Mouse (Mus musculus): ENCODE data around the gene Eif4h. TPM values are rescaled to one million over a fixed set of nuclear protein-coding genes. Genes with fewer than 3 reads are reported as not detected.

Eif4h gene
- total and polyA plus RNA-seq, 2 experiments = 134 to 139 TPM

- H3K27ac ChIP-seq (replicated peaks; ENCODE audit: insufficient read depth, low read depth, low read length) = no peak overlapping the region; the same call in 1 of the 2 replicates
- 10% methylated on average over 5 of the region's 5 CpGs for WGBS
Measured at GRCm38 (mm10) chr5:134637820-134638367, 1.4 kb downstream of the Eif4h start.

DNA sequence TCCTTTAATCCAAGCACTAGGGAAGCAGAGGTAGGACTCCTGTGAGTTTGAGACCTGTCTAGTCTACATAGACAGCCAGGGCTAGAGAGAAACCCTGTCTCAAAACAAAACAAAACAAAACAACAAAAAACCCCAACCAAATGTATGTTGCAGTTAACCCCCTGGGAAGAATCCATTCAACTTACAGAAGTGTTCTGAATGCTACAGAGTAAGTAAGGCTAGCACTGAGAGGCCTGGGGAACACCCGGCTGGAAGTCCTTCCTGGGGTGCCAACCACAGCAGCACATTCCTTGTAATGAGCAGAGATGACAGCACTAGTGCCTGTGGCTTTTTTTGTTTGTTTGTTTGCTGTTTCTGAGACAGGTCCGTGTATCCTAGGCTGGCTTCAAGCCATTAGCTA, 6.4 kb downstream of the Eif4h start:
- no peaks in the 10 kb centered on the region for H3K27me3 ChIP-seq (ENCODE audit: control insufficient read depth, insufficient read depth, low read length)
- 39% methylated on average over 2 of the region's 2 CpGs for WGBS
- H3K36me3 ChIP-seq (ENCODE audit: control insufficient read depth, insufficient read depth, low read length) = peaks cover 10% of the 10 kb centered on the region
- DNase-seq (ENCODE audit: extremely low read depth, low read depth, low spot score) = no peak
- H3K79me2 ChIP-seq (ENCODE audit: control insufficient read depth, insufficient read depth, low read length) = peaks cover 69% of the 10 kb centered on the region
- peaks cover 45% of the 10 kb centered on the region for H3K4me1 ChIP-seq (ENCODE audit: control insufficient read depth, insufficient read depth, low read length)
- TF ChIP-seq CTCF (IDR thresholded peaks at IDR 0.05; ENCODE audit: low read depth, low read length) = no peak
- no peak for TF ChIP-seq POLR2A (IDR thresholded peaks at IDR 0.05; ENCODE audit: extremely low read depth, insufficient read depth, low read length)
- H3K9ac ChIP-seq (ENCODE audit: low read depth, low read length) = no peak overlapping the region
- no peak overlapping the region for H3K27ac ChIP-seq (replicated peaks; ENCODE audit: insufficient read depth, low read depth, low read length)
- H3K4me3 ChIP-seq (ENCODE audit: insufficient read depth, low read depth, low read length) = no peak overlapping the region

More at GRCm38 (mm10) chr5:134637820-134638367, 1.4 kb downstream of the Eif4h start:
- peaks cover 10% of the 10 kb centered on the region for H3K36me3 ChIP-seq (ENCODE audit: control insufficient read depth, insufficient read depth, low read length)
- no peak for DNase-seq (ENCODE audit: extremely low read depth, low read depth, low spot score)
- peaks cover 13% of the 10 kb centered on the region for H3K4me1 ChIP-seq (ENCODE audit: control insufficient read depth, insufficient read depth, low read length)
- H3K9ac ChIP-seq (ENCODE audit: low read depth, low read length) = peak overlapping the region; percentile 90
- H3K79me2 ChIP-seq (ENCODE audit: control insufficient read depth, insufficient read depth, low read length) = peaks cover 45% of the 10 kb centered on the region
- peak overlapping the region; percentile 68 for H3K4me3 ChIP-seq (ENCODE audit: insufficient read depth, low read depth, low read length)
- no peaks in the 10 kb centered on the region for H3K27me3 ChIP-seq (ENCODE audit: control insufficient read depth, insufficient read depth, low read length)
- TF ChIP-seq CTCF (IDR thresholded peaks at IDR 0.05; ENCODE audit: low read depth, low read length) = no peak
- no peak for TF ChIP-seq POLR2A (IDR thresholded peaks at IDR 0.05; ENCODE audit: extremely low read depth, insufficient read depth, low read length)

DNA sequence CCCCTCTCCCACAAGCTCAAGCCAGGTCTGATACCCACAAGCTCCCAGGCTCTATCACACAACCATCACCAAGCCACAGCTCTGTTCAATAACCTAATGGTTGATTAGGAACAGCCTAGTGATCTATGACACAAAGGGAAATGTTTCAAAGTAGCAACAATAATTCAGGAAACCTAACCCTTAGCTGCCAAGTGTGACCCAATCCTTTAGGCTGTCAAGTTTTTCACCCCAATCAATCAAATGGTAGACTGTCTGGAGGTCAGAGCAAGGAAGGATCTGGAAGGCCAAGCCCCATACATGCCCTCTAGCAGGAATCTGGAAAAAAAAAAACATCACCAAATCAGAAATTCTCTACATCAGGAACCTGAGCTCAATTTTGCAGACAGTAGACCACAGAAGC, 8.5 kb downstream of the Eif4h start:
- H3K4me3 ChIP-seq (ENCODE audit: insufficient read depth, low read depth, low read length) = no peak overlapping the region
- H3K27ac ChIP-seq (replicated peaks; ENCODE audit: insufficient read depth, low read depth, low read length) = no peak overlapping the region
- peak; percentile 68 for DNase-seq (ENCODE audit: extremely low read depth, low read depth, low spot score)
- H3K27me3 ChIP-seq (ENCODE audit: control insufficient read depth, insufficient read depth, low read length) = no peaks in the 10 kb centered on the region
- peaks cover 59% of the 10 kb centered on the region for H3K79me2 ChIP-seq (ENCODE audit: control insufficient read depth, insufficient read depth, low read length)
- peaks cover 44% of the 10 kb centered on the region for H3K4me1 ChIP-seq (ENCODE audit: control insufficient read depth, insufficient read depth, low read length)
- peaks cover 12% of the 10 kb centered on the region for H3K36me3 ChIP-seq (ENCODE audit: control insufficient read depth, insufficient read depth, low read length)
- no peak for TF ChIP-seq POLR2A (IDR thresholded peaks at IDR 0.05; ENCODE audit: extremely low read depth, insufficient read depth, low read length)
- TF ChIP-seq CTCF (IDR thresholded peaks at IDR 0.05; ENCODE audit: low read depth, low read length) = no peak
- H3K9ac ChIP-seq (ENCODE audit: low read depth, low read length) = no peak overlapping the region

- H3K79me2 ChIP-seq (ENCODE audit: control insufficient read depth, insufficient read depth, low read length) = peaks cover 50% of the 10 kb centered on the region
- peak; percentile 73 for DNase-seq (ENCODE audit: extremely low read depth, low read depth, low spot score)
- peaks cover 19% of the 10 kb centered on the region for H3K36me3 ChIP-seq (ENCODE audit: control insufficient read depth, insufficient read depth, low read length)
- H3K4me1 ChIP-seq (ENCODE audit: control insufficient read depth, insufficient read depth, low read length) = peaks cover 41% of the 10 kb centered on the region
- 15% methylated on average over 4 of the region's 4 CpGs for WGBS
- no peak overlapping the region for H3K9ac ChIP-seq (ENCODE audit: low read depth, low read length)
- no peak overlapping the region for H3K4me3 ChIP-seq (ENCODE audit: insufficient read depth, low read depth, low read length)
- TF ChIP-seq POLR2A (IDR thresholded peaks at IDR 0.05; ENCODE audit: extremely low read depth, insufficient read depth, low read length) (no peak), CTCF (IDR thresholded peaks at IDR 0.05; ENCODE audit: low read depth, low read length) (no peak)
- H3K27me3 ChIP-seq (ENCODE audit: control insufficient read depth, insufficient read depth, low read length) = no peaks in the 10 kb centered on the region
- no peak overlapping the region for H3K27ac ChIP-seq (replicated peaks; ENCODE audit: insufficient read depth, low read depth, low read length)
Measured at GRCm38 (mm10) chr5:134629508-134629907, 9.8 kb downstream of the Eif4h start.

DNA sequence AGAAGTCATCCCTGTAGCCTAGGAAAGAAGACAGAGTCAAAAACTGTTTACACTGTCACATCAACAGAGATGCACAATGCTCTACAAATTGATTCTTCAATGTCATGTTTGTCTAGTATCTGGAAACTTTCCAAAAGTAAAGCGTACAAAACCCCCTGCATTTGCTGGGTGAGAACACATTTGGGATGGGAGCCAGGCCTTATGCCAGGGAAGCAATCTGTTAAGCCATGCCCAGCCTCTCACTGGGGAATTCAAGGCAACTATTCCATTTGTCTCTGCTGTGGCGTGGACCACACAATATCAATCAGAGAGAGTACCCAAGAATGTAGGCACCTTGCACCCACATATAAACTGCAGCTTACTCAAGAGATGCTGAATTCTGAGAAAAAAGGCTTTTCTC, 17.2 kb downstream of the Eif4h start:
- no peak for DNase-seq (ENCODE audit: extremely low read depth, low read depth, low spot score)
- Histone ChIP-seq H3K9ac (ENCODE audit: low read depth, low read length) (no peak overlapping the region), H3K4me3 (ENCODE audit: insufficient read depth, low read depth, low read length) (no peak overlapping the region), H3K27ac (replicated peaks; ENCODE audit: insufficient read depth, low read depth, low read length) (no peak overlapping the region), H3K36me3 (ENCODE audit: control insufficient read depth, insufficient read depth, low read length) (peaks cover 51% of the 10 kb centered on the region), H3K27me3 (ENCODE audit: control insufficient read depth, insufficient read depth, low read length) (no peaks in the 10 kb centered on the region), H3K4me1 (ENCODE audit: control insufficient read depth, insufficient read depth, low read length) (no peaks in the 10 kb centered on the region), H3K79me2 (ENCODE audit: control insufficient read depth, insufficient read depth, low read length) (no peaks in the 10 kb centered on the region; the same call in 1 of the 2 replicates)
- 60% methylated on average over 2 of the region's 2 CpGs for WGBS
- TF ChIP-seq CTCF (IDR thresholded peaks at IDR 0.05; ENCODE audit: low read depth, low read length) (no peak), POLR2A (IDR thresholded peaks at IDR 0.05; ENCODE audit: extremely low read depth, insufficient read depth, low read length) (no peak)

DNA sequence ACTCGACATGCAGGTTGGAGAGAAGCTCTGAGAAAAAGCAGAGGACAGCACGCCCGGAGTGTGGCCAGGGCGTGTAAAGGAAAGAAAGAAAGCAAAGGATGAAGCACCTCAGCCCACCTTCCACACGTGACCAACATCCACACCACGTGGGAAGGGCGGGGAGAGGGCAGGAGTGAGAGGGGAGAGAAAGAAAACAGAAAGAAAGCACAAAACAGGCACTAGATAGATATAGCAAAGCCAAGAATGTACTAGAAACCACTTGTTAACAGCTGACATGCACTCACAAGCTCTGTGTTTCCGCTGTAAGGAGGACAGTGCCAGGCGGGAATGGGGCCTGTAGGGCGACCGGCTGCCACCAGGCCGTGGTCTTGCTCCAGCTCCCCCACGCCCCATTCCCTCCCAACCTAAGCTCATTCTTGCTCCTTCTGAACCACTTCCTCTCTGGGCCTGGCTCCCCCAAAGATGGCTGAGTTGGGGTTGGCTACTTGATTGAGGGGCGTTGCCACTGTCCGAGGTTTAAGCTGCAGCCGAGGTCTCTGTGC, 18.1 kb downstream of the Eif4h start:
- H3K36me3 ChIP-seq (ENCODE audit: control insufficient read depth, insufficient read depth, low read length) = peaks cover 47% of the 10 kb centered on the region
- no peaks in the 10 kb centered on the region for H3K27me3 ChIP-seq (ENCODE audit: control insufficient read depth, insufficient read depth, low read length)
- WGBS = 91% methylated on average over 16 of the region's 16 CpGs
- no peak overlapping the region for H3K27ac ChIP-seq (replicated peaks; ENCODE audit: insufficient read depth, low read depth, low read length)
- H3K4me1 ChIP-seq (ENCODE audit: control insufficient read depth, insufficient read depth, low read length) = no peaks in the 10 kb centered on the region
- H3K4me3 ChIP-seq (ENCODE audit: insufficient read depth, low read depth, low read length) = no peak overlapping the region
- DNase-seq (ENCODE audit: extremely low read depth, low read depth, low spot score) = no peak
- TF ChIP-seq CTCF (IDR thresholded peaks at IDR 0.05; ENCODE audit: low read depth, low read length) (no peak), POLR2A (IDR thresholded peaks at IDR 0.05; ENCODE audit: extremely low read depth, insufficient read depth, low read length) (no peak)
- no peaks in the 10 kb centered on the region; the same call in 1 of the 2 replicates for H3K79me2 ChIP-seq (ENCODE audit: control insufficient read depth, insufficient read depth, low read length)
- H3K9ac ChIP-seq (ENCODE audit: low read depth, low read length) = no peak overlapping the region

All from liver, adult 2 months (tissue).